Mouse (Mus musculus): ENCODE data around the gene Fkbp7. TPM values are rescaled to one million over a fixed set of nuclear protein-coding genes. Genes with fewer than 3 reads are reported as not detected.
A peak's percentile ranks its signal among the peaks of the same experiment; 100 is the strongest.

Gene Fkbp7
- polyA plus RNA-seq, 1 experiment from 2014 or later: 7.6 TPM

GRCm38 (mm10) chr2:76659419-76659818 lies 13.5 kb downstream of the Fkbp7 start:
- Histone ChIP-seq H3K9ac (no peak overlapping the region), H3K27me3 (replicated peaks) (no peaks in the 10 kb centered on the region)

GRCm38 (mm10) chr2:76658551-76658950 lies 14.4 kb downstream of the Fkbp7 start:
- no peak for ATAC-seq
- no peak overlapping the region for H3K27ac ChIP-seq
- no peak overlapping the region for H3K9ac ChIP-seq
- no peak overlapping the region for H3K4me2 ChIP-seq
- H3K4me3 ChIP-seq: no peak overlapping the region
- WGBS (ENCODE audit: insufficient replicate concordance): 68% methylated on average over 13 of the region's 13 CpGs
- no peaks in the 10 kb centered on the region for H3K27me3 ChIP-seq (replicated peaks)
- no peaks in the 10 kb centered on the region for H3K9me3 ChIP-seq (replicated peaks)
- H3K36me3 ChIP-seq: peaks cover 6% of the 10 kb centered on the region
- no peaks in the 10 kb centered on the region for H3K4me1 ChIP-seq

More at GRCm38 (mm10) chr2:76659419-76659818, 13.5 kb downstream of the Fkbp7 start:
- no peak overlapping the region for H3K4me2 ChIP-seq
- ATAC-seq: no peak
- no peaks in the 10 kb centered on the region for H3K4me1 ChIP-seq
- no peak overlapping the region for H3K4me3 ChIP-seq
- WGBS (ENCODE audit: insufficient replicate concordance): 56% methylated on average over 7 of the region's 8 CpGs
- H3K36me3 ChIP-seq: peaks cover 10% of the 10 kb centered on the region
- no peak overlapping the region for H3K27ac ChIP-seq
- no peaks in the 10 kb centered on the region for H3K9me3 ChIP-seq (replicated peaks)

GRCm38 (mm10) chr2:76655982-76656381 lies 16.9 kb downstream of the Fkbp7 start:
- Histone ChIP-seq H3K27me3 (replicated peaks) (no peaks in the 10 kb centered on the region), H3K27ac (no peak overlapping the region), H3K4me2 (no peak overlapping the region), H3K9me3 (replicated peaks) (no peaks in the 10 kb centered on the region), H3K36me3 (no peaks in the 10 kb centered on the region), H3K9ac (no peak overlapping the region), H3K4me3 (no peak overlapping the region), H3K4me1 (no peaks in the 10 kb centered on the region)
- no peak for ATAC-seq
- WGBS (ENCODE audit: insufficient replicate concordance): 15% methylated on average over 1 of the region's 1 CpGs

- no peaks in the 10 kb centered on the region for H3K27me3 ChIP-seq (replicated peaks)
- no peak overlapping the region for H3K4me2 ChIP-seq
- WGBS (ENCODE audit: insufficient replicate concordance): 70% methylated on average over 3 of the region's 3 CpGs
- no peak overlapping the region for H3K4me3 ChIP-seq
- no peaks in the 10 kb centered on the region for H3K4me1 ChIP-seq
- H3K9ac ChIP-seq: no peak overlapping the region
- no peaks in the 10 kb centered on the region for H3K36me3 ChIP-seq
- no peak overlapping the region for H3K27ac ChIP-seq
- no peaks in the 10 kb centered on the region for H3K9me3 ChIP-seq (replicated peaks)
- ATAC-seq: no peak
These were observed 17.5 kb downstream of the Fkbp7 start for GRCm38 (mm10) chr2:76655444-76655843.

GRCm38 (mm10) chr2:76654646-76655045 lies 18.3 kb downstream of the Fkbp7 start:
- H3K4me3 ChIP-seq: no peak overlapping the region
- H3K27me3 ChIP-seq (replicated peaks): no peaks in the 10 kb centered on the region
- ATAC-seq: no peak
- WGBS (ENCODE audit: insufficient replicate concordance): 77% methylated on average over 5 of the region's 5 CpGs
- H3K27ac ChIP-seq: no peak overlapping the region
- no peak overlapping the region for H3K9ac ChIP-seq
- H3K9me3 ChIP-seq (replicated peaks): no peaks in the 10 kb centered on the region
- H3K36me3 ChIP-seq: no peaks in the 10 kb centered on the region
- no peaks in the 10 kb centered on the region for H3K4me1 ChIP-seq
- H3K4me2 ChIP-seq: no peak overlapping the region

- no peak overlapping the region for H3K27ac ChIP-seq
- no peak for ATAC-seq
- H3K4me3 ChIP-seq: no peak overlapping the region
- 77% methylated on average over 4 of the region's 4 CpGs for WGBS (ENCODE audit: insufficient replicate concordance)
- H3K36me3 ChIP-seq: no peaks in the 10 kb centered on the region
- no peaks in the 10 kb centered on the region for H3K27me3 ChIP-seq (replicated peaks)
- no peak overlapping the region for H3K9ac ChIP-seq
- H3K4me2 ChIP-seq: no peak overlapping the region
- no peaks in the 10 kb centered on the region for H3K9me3 ChIP-seq (replicated peaks)
- H3K4me1 ChIP-seq: peaks cover 5% of the 10 kb centered on the region
These were observed 19.8 kb downstream of the Fkbp7 start for GRCm38 (mm10) chr2:76653070-76653469.

- Histone ChIP-seq H3K4me3 (peak overlapping the region; percentile 77), H3K27ac (peak overlapping the region; percentile 68), H3K9me3 (replicated peaks) (no peaks in the 10 kb centered on the region), H3K4me2 (peak overlapping the region; percentile 100), H3K9ac (peak overlapping the region; percentile 78), H3K4me1 (peaks cover 25% of the 10 kb centered on the region), H3K27me3 (replicated peaks) (no peaks in the 10 kb centered on the region), H3K36me3 (no peaks in the 10 kb centered on the region)
- WGBS (ENCODE audit: insufficient replicate concordance): 36% methylated on average over 13 of the region's 13 CpGs
- peak; percentile 19; the same call in 1 of the 2 replicates for ATAC-seq
These were observed 24.2 kb downstream of the Fkbp7 start for GRCm38 (mm10) chr2:76648666-76649141.

GRCm38 (mm10) chr2:76647883-76648570 lies 24.9 kb downstream of the Fkbp7 start, which contains the start of the genes Prkra and Pjvk:
Prkra (minus strand) TSS chr2:76648015.
Pjvk (plus strand) TSS chr2:76648476.
- no peaks in the 10 kb centered on the region for H3K27me3 ChIP-seq (replicated peaks)
- H3K27ac ChIP-seq: peak within 1 kb of the TSS; percentile 68
- under 1% methylated on average over 38 of the region's 42 CpGs for WGBS (ENCODE audit: insufficient replicate concordance)
- peak within 1 kb of the TSS; percentile 77 for H3K4me3 ChIP-seq
- peaks cover 28% of the 10 kb centered on the region for H3K4me1 ChIP-seq
- no peaks in the 10 kb centered on the region for H3K9me3 ChIP-seq (replicated peaks)
- peak within 1 kb of the TSS; percentile 100 for H3K4me2 ChIP-seq
- peak; percentile 96 for ATAC-seq
- H3K9ac ChIP-seq: peak within 1 kb of the TSS; percentile 78
- H3K36me3 ChIP-seq: no peaks in the 10 kb centered on the region

GRCm38 (mm10) chr2:76647441-76647869 lies 25.5 kb downstream of the Fkbp7 start:
- Histone ChIP-seq H3K27ac (peak overlapping the region; percentile 68), H3K36me3 (peaks cover 2% of the 10 kb centered on the region; the same call in 1 of the 2 replicates), H3K4me3 (peak overlapping the region; percentile 77), H3K27me3 (replicated peaks) (no peaks in the 10 kb centered on the region), H3K9me3 (replicated peaks) (no peaks in the 10 kb centered on the region), H3K4me1 (peaks cover 28% of the 10 kb centered on the region), H3K9ac (peak overlapping the region; percentile 78), H3K4me2 (peak overlapping the region; percentile 100)
- no peak for ATAC-seq
- 2% methylated on average over 32 of the region's 32 CpGs for WGBS (ENCODE audit: insufficient replicate concordance)

- H3K9ac ChIP-seq: no peak overlapping the region
- H3K36me3 ChIP-seq: peaks cover 13% of the 10 kb centered on the region
- H3K4me2 ChIP-seq: no peak overlapping the region
- no peak overlapping the region for H3K4me3 ChIP-seq
- no peaks in the 10 kb centered on the region for H3K27me3 ChIP-seq (replicated peaks)
- no peak for ATAC-seq
- H3K27ac ChIP-seq: no peak overlapping the region
- peaks cover 26% of the 10 kb centered on the region for H3K4me1 ChIP-seq
- H3K9me3 ChIP-seq (replicated peaks): no peaks in the 10 kb centered on the region
These were observed 29.1 kb downstream of the Fkbp7 start for GRCm38 (mm10) chr2:76643801-76644200.

- H3K9me3 ChIP-seq (replicated peaks): no peaks in the 10 kb centered on the region
- ATAC-seq: no peak
- H3K36me3 ChIP-seq: peaks cover 41% of the 10 kb centered on the region
- H3K27ac ChIP-seq: no peak overlapping the region
- H3K9ac ChIP-seq: no peak overlapping the region
- 75% methylated on average over 2 of the region's 2 CpGs for WGBS (ENCODE audit: insufficient replicate concordance)
- H3K4me3 ChIP-seq: no peak overlapping the region
- H3K4me1 ChIP-seq: peaks cover 13% of the 10 kb centered on the region; the same call in 1 of the 2 replicates
- H3K4me2 ChIP-seq: no peak overlapping the region
- no peaks in the 10 kb centered on the region for H3K27me3 ChIP-seq (replicated peaks)
These were observed 33.3 kb downstream of the Fkbp7 start for GRCm38 (mm10) chr2:76639637-76640036.

GRCm38 (mm10) chr2:76631600-76631999 lies 41.3 kb downstream of the Fkbp7 start:
- Histone ChIP-seq H3K27me3 (replicated peaks) (no peaks in the 10 kb centered on the region), H3K9me3 (replicated peaks) (0 out of 2 replicates have a peak, but pooled peaks cover 4% of the 10 kb centered on the region), H3K9ac (no peak overlapping the region), H3K4me3 (no peak overlapping the region), H3K36me3 (peaks cover 58% of the 10 kb centered on the region), H3K4me2 (no peak overlapping the region), H3K27ac (no peak overlapping the region), H3K4me1 (no peaks in the 10 kb centered on the region)
- no peak for ATAC-seq
- 83% methylated on average over 4 of the region's 4 CpGs for WGBS (ENCODE audit: insufficient replicate concordance)

All from liver, embryonic 12.5 days (tissue).